Mouse (Mus musculus) limb, embryonic 13.5 days (tissue): ENCODE measurements around the gene Ipo8. TPM values are rescaled to one million over a fixed set of nuclear protein-coding genes. Genes with fewer than 3 reads are reported as not detected.

Source experiments
- ATAC-seq: fragments of 200-750 bp; cut with Nextera tagmentation; 2 replicates; pipeline ENCODE4 v1.8.0; 2017; ENCODE audit warnings: low read depth, moderate number of reproducible peaks, moderate TSS enrichment; ENCODE audit not compliant: low FRiP score
- H3K27ac ChIP-seq: fragments of 300-500 bp; sonication (generic); 2 replicates; pipeline ENCODE4 v1.5.1; 2015; ENCODE audit warnings: inconsistent platforms, mild to moderate bottlenecking, moderate library complexity
- H3K27me3 ChIP-seq: fragments of 300-500 bp; sonication (generic); 2 replicates; pipeline ENCODE4 v1.6.1; 2015; ENCODE audit warnings: mild to moderate bottlenecking, inconsistent platforms
- H3K36me3 ChIP-seq: fragments of 300-500 bp; sonication (generic); 2 replicates; pipeline ENCODE4 v1.6.1; 2015; ENCODE audit warnings: inconsistent platforms, mild to moderate bottlenecking, moderate library complexity
- H3K4me1 ChIP-seq: fragments of 300-500 bp; sonication (generic); 2 replicates; pipeline ENCODE4 v1.6.1; 2015; ENCODE audit warnings: inconsistent platforms
- H3K4me2 ChIP-seq: fragments of 300-500 bp; sonication (generic); replicated peaks from 2 replicates; pipeline ENCODE4 v1.6.1; 2015; ENCODE audit warnings: inconsistent platforms, mild to moderate bottlenecking, moderate library complexity
- H3K4me3 ChIP-seq: fragments of 300-500 bp; sonication (generic); 2 replicates; pipeline ENCODE4 v1.5.1; 2015; ENCODE audit warnings: moderate library complexity, mild to moderate bottlenecking, inconsistent platforms
- H3K9ac ChIP-seq: fragments of 300-500 bp; sonication (generic); 2 replicates; pipeline ENCODE4 v1.6.1; 2015; ENCODE audit warnings: mild to moderate bottlenecking, inconsistent platforms
- H3K9me3 ChIP-seq: fragments of 300-500 bp; sonication (generic); 2 replicates; pipeline ENCODE4 v1.6.1; 2016; ENCODE audit warnings: inconsistent platforms
- WGBS: fragments of 180-500 bp; shearing (Covaris S2); methylation state at CpG from one replicate; pipeline ENCODE4 v1.1.7; 2015; 5-methylcytosine and 5-hydroxymethylcytosine counted together
- polyA plus RNA-seq: library from polyadenylated mRNA; unstranded; fragments of >200 nt; fragmentation: Nextera tagmentation; extraction: Ambion mirVana; gene quantifications from 2 replicates; pipeline ENCODE4 v1.2.1, GENCODE M21; 2015

The Ipo8 gene
- 25.3 and 25.5 TPM in 2 replicates for polyA plus RNA-seq

DNA sequence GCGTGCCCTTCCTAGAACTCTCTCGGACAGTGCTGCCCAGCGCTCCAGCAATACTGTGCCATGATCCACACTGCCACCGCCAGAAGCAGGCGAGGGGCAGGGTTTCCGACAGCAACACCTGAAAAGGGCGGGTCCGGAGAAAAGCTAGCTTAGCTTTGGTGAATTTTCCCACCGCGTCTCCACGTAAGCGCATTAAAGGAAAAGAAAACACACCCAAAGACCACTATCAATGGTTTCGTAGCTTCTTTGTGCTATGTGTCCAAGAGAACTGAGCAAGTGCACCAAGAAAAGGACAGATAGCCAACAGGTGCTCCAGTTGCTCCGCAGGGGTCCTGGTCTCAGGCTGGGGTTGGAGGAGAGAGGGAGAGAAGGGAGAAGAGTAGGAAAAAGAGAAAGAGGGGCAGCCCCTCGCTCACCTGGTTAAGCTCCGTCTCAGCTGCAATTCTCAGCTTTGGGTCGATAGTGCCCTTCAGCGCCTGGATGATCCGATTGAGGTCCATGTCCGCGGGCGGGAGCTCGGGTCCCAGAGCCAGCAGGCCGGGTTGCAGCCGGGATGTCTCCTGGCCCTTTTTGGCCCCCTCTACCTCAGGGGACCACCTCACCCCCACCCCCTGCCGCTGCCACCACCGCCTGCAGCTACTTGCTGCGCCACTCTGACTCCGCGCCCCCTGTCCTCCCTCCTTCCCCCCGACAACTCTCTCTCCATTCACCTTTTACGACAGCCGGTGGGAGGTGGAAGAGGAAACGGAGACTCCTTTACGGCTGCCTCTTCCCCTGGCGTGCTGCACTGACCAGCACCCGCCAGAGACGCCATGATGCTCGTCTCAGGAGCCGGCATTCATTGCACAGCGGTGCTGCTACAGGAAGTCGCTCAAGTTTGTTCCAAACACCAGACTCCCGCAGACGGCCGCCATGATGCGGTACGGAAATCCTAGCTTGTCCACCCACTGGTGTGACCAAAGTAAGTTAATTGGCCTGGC is at the start of gene Ipo8:
Ipo8 (minus strand) TSS at position 720 of the 980 bp plus-strand sequence.
- Histone ChIP-seq H3K4me2 (peak within 1 kb of the TSS; percentile 86), H3K4me3 (peak within 1 kb of the TSS; percentile 79), H3K27ac (peak within 1 kb of the TSS; percentile 15; the same call in 1 of the 2 replicates), H3K36me3 (no peaks in the 10 kb centered on the region), H3K4me1 (peaks cover 11% of the 10 kb centered on the region), H3K27me3 (no peaks in the 10 kb centered on the region), H3K9ac (peak within 1 kb of the TSS; percentile 69), H3K9me3 (no peaks in the 10 kb centered on the region)
- WGBS: under 1% methylated on average over 47 of the region's 47 CpGs
- peak; percentile 98 for ATAC-seq

DNA sequence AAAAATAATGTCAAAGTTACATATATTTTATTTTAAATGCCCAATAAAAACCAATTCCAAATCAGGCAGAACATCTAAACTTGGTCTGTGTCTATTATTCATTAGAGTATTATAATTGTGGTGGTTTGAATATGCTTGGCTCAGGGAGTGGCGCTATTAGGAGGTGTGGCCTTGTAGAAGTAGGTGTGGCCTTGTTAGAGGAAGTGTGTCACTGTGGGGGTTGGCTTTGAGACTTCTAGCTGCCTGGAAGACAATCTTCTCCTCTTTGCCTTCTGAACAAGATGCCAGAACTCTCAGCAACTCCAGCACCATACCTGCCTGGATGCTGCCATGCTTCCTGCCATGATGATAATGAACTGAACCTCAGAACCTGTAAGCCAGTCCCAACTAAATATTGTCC is 42.6 kb upstream of the Ipo8 start:
- Histone ChIP-seq H3K4me2 (no peak overlapping the region), H3K4me1 (no peaks in the 10 kb centered on the region), H3K36me3 (0 out of 2 replicates have a peak, but pooled peaks cover 3% of the 10 kb centered on the region), H3K4me3 (no peak overlapping the region), H3K9me3 (no peaks in the 10 kb centered on the region), H3K27me3 (no peaks in the 10 kb centered on the region), H3K9ac (no peak overlapping the region), H3K27ac (no peak overlapping the region)
- WGBS: 88% methylated on average over 1 of the region's 1 CpGs
- ATAC-seq: no peak

DNA sequence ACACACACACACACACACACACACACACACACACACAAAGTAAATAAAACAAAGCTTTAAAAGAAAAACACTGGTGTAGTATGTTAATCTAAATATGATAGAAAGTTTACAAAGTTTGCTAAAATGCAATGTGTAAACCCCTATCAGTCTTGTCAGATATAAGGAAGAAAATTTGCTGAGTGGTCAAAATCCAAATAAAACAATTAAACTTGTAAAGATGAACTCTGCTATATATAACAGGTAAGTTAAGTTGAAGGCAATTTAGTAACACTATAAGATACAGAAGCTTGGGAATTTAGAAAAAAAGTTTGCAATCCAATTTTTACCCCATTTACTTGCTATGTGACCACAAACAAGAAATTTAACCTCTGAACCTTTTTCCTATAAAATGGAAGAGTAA is 14.4 kb upstream of the Ipo8 start:
- no peak for ATAC-seq
- H3K27ac ChIP-seq: no peak overlapping the region

DNA sequence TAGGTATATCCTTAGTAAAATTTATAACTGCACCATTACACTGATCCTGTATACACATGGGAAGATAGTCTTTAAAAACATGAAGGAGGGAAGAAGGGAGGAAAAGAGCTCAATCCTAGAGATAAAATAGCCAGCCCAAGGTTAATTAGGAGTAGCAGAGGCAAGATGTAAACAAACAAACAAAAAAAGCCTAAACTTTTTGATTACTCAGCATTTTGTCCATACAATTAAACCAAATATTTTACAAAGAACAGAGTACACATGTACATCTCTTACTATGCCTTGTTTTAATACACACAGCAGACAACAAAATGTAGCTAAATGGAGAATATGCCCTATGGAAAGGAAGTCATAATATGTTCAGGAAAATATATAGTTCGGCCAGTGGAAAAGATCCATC is 10.5 kb upstream of the Ipo8 start:
- WGBS: 87% methylated on average over 1 of the region's 1 CpGs
- no peaks in the 10 kb centered on the region for H3K4me1 ChIP-seq

More for the DNA sequence above, 14.4 kb upstream of the Ipo8 start:
- H3K4me3 ChIP-seq: no peak overlapping the region
- H3K36me3 ChIP-seq: peaks cover 11% of the 10 kb centered on the region
- no peaks in the 10 kb centered on the region for H3K4me1 ChIP-seq
- no peaks in the 10 kb centered on the region for H3K27me3 ChIP-seq
- H3K4me2 ChIP-seq: no peak overlapping the region
- H3K9me3 ChIP-seq: no peaks in the 10 kb centered on the region
- H3K9ac ChIP-seq: no peak overlapping the region

DNA sequence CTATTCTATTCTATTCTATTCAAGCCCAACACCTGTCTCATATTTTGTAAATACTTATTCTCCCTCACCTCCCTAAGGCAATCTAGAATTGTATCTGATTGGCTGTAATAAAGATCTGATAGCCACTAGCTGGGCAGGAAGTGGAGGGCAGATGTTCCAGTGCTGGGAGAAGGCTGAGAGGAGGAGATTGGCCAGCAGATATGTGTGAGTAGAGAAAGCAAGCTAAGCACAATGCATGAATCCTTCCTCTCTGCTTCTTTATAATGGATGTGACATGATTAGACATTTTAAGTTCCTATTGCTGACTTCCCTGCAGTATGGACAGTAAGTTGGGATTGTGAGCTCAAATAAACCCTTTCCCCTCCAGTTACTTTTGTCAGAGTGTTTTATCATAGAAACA is 7.2 kb upstream of the Ipo8 start:
- Histone ChIP-seq H3K9me3 (no peaks in the 10 kb centered on the region), H3K4me2 (no peak overlapping the region), H3K4me1 (no peaks in the 10 kb centered on the region), H3K9ac (no peak overlapping the region), H3K4me3 (no peak overlapping the region), H3K27ac (no peak overlapping the region), H3K27me3 (no peaks in the 10 kb centered on the region), H3K36me3 (peaks cover 5% of the 10 kb centered on the region; the same call in 1 of the 2 replicates)
- ATAC-seq: no peak

More for the DNA sequence above, 10.5 kb upstream of the Ipo8 start:
- no peak overlapping the region for H3K4me2 ChIP-seq
- H3K4me3 ChIP-seq: no peak overlapping the region
- ATAC-seq: no peak
- H3K9me3 ChIP-seq: no peaks in the 10 kb centered on the region
- no peaks in the 10 kb centered on the region for H3K27me3 ChIP-seq
- H3K9ac ChIP-seq: no peak overlapping the region
- H3K27ac ChIP-seq: no peak overlapping the region
- peaks cover 5% of the 10 kb centered on the region; the same call in 1 of the 2 replicates for H3K36me3 ChIP-seq

DNA sequence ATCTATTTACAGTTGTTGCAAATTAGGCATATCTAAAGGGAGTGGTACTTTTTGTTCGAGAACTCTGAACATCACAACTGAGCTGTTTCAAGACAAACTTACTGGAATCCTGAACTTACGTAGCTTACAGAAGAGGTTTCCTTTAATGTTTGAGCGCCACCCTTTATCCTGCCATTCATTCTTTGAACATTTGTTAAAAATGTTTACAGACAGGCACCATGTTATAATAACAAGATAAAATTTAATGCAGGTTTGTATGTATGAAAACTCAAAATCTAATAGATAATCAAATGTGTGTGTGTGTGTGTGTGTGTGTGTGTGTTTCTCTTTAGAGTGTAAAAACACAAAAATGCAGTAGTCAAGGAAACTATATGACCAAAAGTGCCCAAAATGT is 458 bp upstream of the Ipo8 start:
- Histone ChIP-seq H3K36me3 (no peaks in the 10 kb centered on the region), H3K9me3 (no peaks in the 10 kb centered on the region), H3K4me1 (peaks cover 11% of the 10 kb centered on the region), H3K4me3 (peak overlapping the region; percentile 79), H3K4me2 (peak overlapping the region; percentile 86), H3K27ac (no peak overlapping the region), H3K9ac (no peak overlapping the region; the same call in 1 of the 2 replicates), H3K27me3 (no peaks in the 10 kb centered on the region)
- whole genome bisulfite sequencing: 27% methylated on average over 3 of the region's 3 CpGs
- ATAC-seq: no peak; the same call in 1 of the 2 replicates

DNA sequence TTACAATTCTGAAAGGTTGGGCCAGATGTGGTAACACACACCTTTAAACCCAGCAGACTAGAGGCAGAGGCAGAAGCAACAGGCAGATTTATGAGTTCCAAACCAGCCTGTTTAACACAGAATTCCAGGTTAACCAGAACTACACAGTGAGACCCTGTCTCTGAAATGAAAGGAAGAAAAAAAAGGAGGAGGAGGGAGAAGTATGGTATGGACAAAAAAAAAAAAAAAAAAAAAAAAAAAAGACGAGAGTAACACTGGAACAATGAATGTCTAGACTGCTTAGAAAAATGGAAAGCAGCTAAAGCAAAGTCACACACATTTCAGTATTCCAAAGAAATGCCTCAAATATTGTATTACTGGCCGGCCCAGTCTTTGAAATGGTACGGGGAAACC is 916 bp downstream of the Ipo8 start:
- WGBS: 16% methylated on average over 3 of the region's 3 CpGs
- ATAC-seq: no peak

DNA sequence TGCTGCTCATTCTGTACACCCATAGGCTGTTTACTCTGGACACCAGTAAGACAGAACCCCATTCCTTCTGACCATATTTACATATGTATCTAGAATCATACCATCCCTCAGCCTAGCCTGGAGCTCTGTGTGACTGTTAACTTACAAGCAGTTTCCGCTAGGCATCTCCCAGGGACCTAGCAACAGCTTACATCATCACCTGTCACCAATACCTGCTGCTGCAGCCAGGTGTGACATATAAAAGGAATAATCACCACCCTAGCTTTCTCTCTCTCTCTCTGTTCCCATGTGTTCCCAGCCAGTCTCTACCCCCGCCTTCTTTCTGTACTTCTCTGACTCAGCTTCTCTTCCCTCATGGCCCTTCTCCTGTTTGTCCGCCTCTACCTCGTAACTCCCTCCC is 5.1 kb downstream of the Ipo8 start:
- no peak overlapping the region for H3K27ac ChIP-seq
- H3K4me2 ChIP-seq: no peak overlapping the region
- 74% methylated on average over 4 of the region's 4 CpGs for WGBS
- ATAC-seq: no peak
- no peaks in the 10 kb centered on the region for H3K9me3 ChIP-seq
- H3K27me3 ChIP-seq: no peaks in the 10 kb centered on the region
- H3K4me3 ChIP-seq: no peak overlapping the region
- H3K9ac ChIP-seq: no peak overlapping the region
- peaks cover 14% of the 10 kb centered on the region for H3K36me3 ChIP-seq
- H3K4me1 ChIP-seq: peaks cover 11% of the 10 kb centered on the region

More for the DNA sequence above, 916 bp downstream of the Ipo8 start:
- peak overlapping the region; percentile 79 for H3K4me3 ChIP-seq
- H3K36me3 ChIP-seq: no peaks in the 10 kb centered on the region
- no peaks in the 10 kb centered on the region for H3K9me3 ChIP-seq
- peak overlapping the region; percentile 86 for H3K4me2 ChIP-seq
- H3K9ac ChIP-seq: peak overlapping the region; percentile 69
- no peak overlapping the region for H3K27ac ChIP-seq
- H3K27me3 ChIP-seq: no peaks in the 10 kb centered on the region
- peaks cover 11% of the 10 kb centered on the region for H3K4me1 ChIP-seq

DNA sequence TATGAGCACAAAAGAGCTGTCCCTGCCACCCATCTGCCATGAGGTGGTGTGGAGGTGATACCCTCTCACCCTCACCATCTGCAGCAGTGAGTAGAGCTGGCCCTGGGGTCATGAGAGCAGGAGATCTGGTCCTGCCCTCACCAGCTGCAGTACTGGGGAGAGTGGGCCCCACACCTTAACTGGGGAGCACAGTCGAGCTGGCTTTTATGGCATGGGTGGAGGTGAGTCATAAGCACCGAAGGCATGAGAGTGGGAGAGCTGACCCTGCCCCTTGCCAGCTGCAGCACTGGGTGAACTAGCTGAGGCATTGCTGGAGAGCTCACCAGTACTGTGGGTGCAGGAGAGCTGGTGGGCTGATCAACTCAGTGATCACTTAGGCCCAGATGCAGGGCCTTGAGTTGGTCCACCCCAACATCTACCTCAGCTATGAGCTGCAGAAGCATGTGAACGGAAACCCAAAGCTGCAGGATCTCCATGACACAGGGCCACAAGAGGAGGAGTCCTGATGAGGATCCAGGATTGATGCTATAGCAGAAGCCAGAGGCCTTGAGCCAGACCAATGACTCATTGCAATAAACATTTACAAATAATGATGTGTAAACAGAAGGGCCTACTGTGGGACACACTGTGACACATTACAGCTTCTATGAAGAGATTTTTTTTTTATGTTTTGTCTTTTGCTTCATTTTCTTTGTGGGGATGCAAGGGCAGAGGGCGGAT is 12.5 kb downstream of the Ipo8 start:
- Histone ChIP-seq H3K36me3 (peaks cover 63% of the 10 kb centered on the region), H3K4me1 (no peaks in the 10 kb centered on the region), H3K27me3 (no peaks in the 10 kb centered on the region), H3K27ac (no peak overlapping the region), H3K9me3 (no peaks in the 10 kb centered on the region), H3K9ac (no peak overlapping the region), H3K4me3 (no peak overlapping the region), H3K4me2 (no peak overlapping the region)
- no peak for ATAC-seq
- 82% methylated on average over 4 of the region's 4 CpGs for WGBS

DNA sequence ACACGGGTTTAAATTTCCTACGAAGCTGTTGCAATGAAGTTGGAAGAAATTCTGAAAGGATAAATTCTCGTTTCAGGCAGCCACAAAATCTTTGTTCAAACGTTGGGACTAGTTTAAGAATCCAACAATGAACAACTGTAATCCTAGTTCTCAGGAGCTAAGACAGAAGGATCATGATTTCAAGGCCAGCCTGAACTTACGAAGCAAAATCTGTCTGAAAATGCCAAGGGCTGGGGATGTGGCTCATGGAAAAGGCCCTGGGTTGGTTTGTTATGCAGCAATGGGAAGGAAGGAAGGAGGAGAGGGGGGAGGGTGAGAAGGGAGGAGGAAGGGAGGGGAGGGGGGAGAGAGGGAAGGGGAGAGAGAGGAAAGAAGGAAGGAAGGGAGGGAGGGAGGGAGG is 14.5 kb downstream of the Ipo8 start:
- Histone ChIP-seq H3K4me2 (no peak overlapping the region), H3K9me3 (no peaks in the 10 kb centered on the region), H3K4me1 (no peaks in the 10 kb centered on the region), H3K36me3 (peaks cover 76% of the 10 kb centered on the region), H3K9ac (no peak overlapping the region), H3K4me3 (no peak overlapping the region), H3K27me3 (no peaks in the 10 kb centered on the region), H3K27ac (no peak overlapping the region)
- 87% methylated on average over 5 of the region's 5 CpGs for WGBS
- no peak for ATAC-seq

DNA sequence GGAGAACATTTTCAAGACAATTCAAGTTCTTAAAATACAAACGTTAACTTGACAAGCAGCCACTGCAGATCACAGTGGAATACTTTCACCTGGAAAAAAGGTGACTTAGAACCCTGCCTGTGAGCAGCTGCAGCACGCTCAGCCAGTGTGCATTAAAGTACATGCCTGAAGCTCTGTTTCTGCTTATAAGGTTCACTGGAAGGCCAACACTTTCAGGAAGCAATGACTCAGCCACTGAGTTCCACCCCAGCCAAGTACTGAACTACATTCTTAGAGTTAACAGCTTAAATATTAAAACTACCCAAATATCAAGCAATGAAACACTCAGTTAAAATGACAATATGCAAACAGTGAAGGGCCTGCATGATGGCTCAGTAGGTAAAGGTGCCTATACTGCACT is 20.1 kb downstream of the Ipo8 start:
- H3K27me3 ChIP-seq: no peaks in the 10 kb centered on the region
- no peak overlapping the region for H3K4me3 ChIP-seq
- no peak for ATAC-seq
- no peak overlapping the region for H3K9ac ChIP-seq
- H3K36me3 ChIP-seq: peaks cover 71% of the 10 kb centered on the region
- 86% methylated on average over 2 of the region's 2 CpGs for WGBS
- H3K27ac ChIP-seq: no peak overlapping the region
- no peaks in the 10 kb centered on the region for H3K9me3 ChIP-seq
- H3K4me1 ChIP-seq: no peaks in the 10 kb centered on the region
- H3K4me2 ChIP-seq: no peak overlapping the region

DNA sequence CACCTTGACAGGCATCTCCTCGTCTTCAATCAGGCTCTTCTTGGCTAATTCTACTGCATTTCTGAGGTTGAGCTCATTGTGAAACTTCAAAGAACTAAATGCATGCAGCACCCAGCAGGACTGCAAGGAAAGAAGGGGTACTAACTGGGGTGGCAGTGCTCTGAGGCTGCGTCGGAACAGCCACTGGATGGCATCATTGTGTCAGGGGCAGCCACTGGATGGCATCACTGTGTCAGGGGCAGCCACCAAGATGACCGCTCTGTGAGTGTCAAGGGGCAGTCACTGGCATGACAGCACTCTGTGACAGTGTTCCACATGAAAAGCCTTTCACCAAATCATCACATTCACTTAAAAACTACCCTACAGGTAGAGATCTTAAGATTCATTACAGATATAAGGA is 31.5 kb downstream of the Ipo8 start:
- H3K9ac ChIP-seq: no peak overlapping the region
- WGBS: 84% methylated on average over 4 of the region's 4 CpGs

More for the DNA sequence above, 31.5 kb downstream of the Ipo8 start:
- Histone ChIP-seq H3K4me3 (no peak overlapping the region), H3K27me3 (no peaks in the 10 kb centered on the region), H3K4me1 (no peaks in the 10 kb centered on the region), H3K27ac (no peak overlapping the region), H3K4me2 (no peak overlapping the region), H3K36me3 (peaks cover 76% of the 10 kb centered on the region), H3K9me3 (no peaks in the 10 kb centered on the region)
- ATAC-seq: no peak
